Mouse (Mus musculus) hindbrain, embryonic 16.5 days (tissue): ENCODE data around the gene Pdcd4. TPM values are rescaled to one million over a fixed set of nuclear protein-coding genes. Genes with fewer than 3 reads are reported as not detected.

Source experiments
- ATAC-seq: fragments of 200-750 bp; cut with Nextera tagmentation; 2 replicates; pipeline ENCODE4 v1.8.0; 2017; ENCODE audit warnings: moderate TSS enrichment, moderate library complexity
- H3K27ac ChIP-seq: fragments of 300-500 bp; sonication (generic); 2 replicates; pipeline ENCODE4 v1.5.1; 2014; ENCODE audit warnings: low read depth, mild to moderate bottlenecking, control low read depth, low read length, moderate library complexity
- H3K27me3 ChIP-seq: fragments of 300-500 bp; sonication (generic); replicated peaks from 2 replicates; pipeline ENCODE4 v1.6.1; 2014; ENCODE audit warnings: low read length; ENCODE audit not compliant: control insufficient read depth, insufficient read depth
- H3K36me3 ChIP-seq: fragments of 300-500 bp; sonication (generic); 2 replicates; pipeline ENCODE4 v1.6.1; 2014; ENCODE audit warnings: mild to moderate bottlenecking, low read length, moderate library complexity, mixed read lengths; ENCODE audit not compliant: control insufficient read depth, insufficient read depth
- H3K4me1 ChIP-seq: fragments of 300-500 bp; sonication (generic); 2 replicates; pipeline ENCODE4 v1.6.1; 2014; ENCODE audit warnings: low read depth, low read length; ENCODE audit not compliant: control insufficient read depth, insufficient read depth
- H3K4me2 ChIP-seq: fragments of 300-500 bp; sonication (generic); 2 replicates; pipeline ENCODE4 v1.6.1; 2014; ENCODE audit warnings: mild to moderate bottlenecking, low read length, control low read depth, moderate library complexity
- H3K4me3 ChIP-seq: fragments of 300-500 bp; sonication (generic); 2 replicates; pipeline ENCODE4 v1.5.1; 2014; ENCODE audit warnings: mild to moderate bottlenecking, low read length, control low read depth, moderate library complexity
- H3K9ac ChIP-seq: fragments of 300-500 bp; sonication (generic); 2 replicates; pipeline ENCODE4 v1.6.1; 2014; ENCODE audit warnings: low read depth, mild to moderate bottlenecking, control low read depth, low read length, moderate library complexity
- H3K9me3 ChIP-seq: fragments of 300-500 bp; sonication (generic); 2 replicates; pipeline ENCODE4 v1.6.1; 2014; ENCODE audit warnings: mild to moderate bottlenecking, low read length, moderate library complexity; ENCODE audit not compliant: control insufficient read depth
- WGBS: fragments of 180-500 bp; shearing (Covaris S2); extraction: QIAGEN DNeasy Blood & Tissue Kit; methylation state at CpG from one replicate; pipeline ENCODE4 v1.1.7; 2014; 5-methylcytosine and 5-hydroxymethylcytosine counted together
- polyA plus RNA-seq: library from polyadenylated mRNA; unstranded; fragments of >200 nt; fragmentation: Nextera tagmentation; extraction: Ambion mirVana; gene quantifications from 2 replicates; pipeline ENCODE4 v1.2.1, GENCODE M21; 2015

The Pdcd4 gene
- polyA plus RNA-seq: 54.8 and 63.2 TPM in 2 replicates

DNA sequence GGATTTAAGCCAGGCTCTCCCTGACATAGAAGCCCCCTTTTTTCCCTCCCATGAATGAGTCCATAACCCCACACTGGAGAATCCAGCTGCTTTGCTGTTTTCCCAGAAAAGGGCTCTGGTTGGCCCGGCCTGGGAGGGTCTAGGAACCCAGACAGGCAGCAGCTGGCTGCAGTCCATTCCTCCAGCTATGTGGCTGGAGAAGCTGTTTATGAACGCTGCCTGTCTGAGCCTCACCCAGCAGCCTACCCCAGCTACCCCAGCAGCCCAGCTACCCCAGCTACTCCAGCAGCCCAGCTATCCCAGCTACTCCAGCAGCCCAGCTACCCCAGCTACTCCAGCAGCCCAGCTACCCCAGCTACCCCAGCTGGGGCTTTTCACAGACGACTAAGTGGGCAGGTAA lies at the start of gene Pdcd4:
TSS of gene Pdcd4 (plus strand) at position 171 of the 400 bp plus-strand sequence.
- H3K4me3 ChIP-seq: no peak within 1 kb of the TSS
- H3K9ac ChIP-seq: no peak within 1 kb of the TSS
- no peak within 1 kb of the TSS for H3K27ac ChIP-seq
- H3K9me3 ChIP-seq: no peaks in the 10 kb centered on the region
- no peaks in the 10 kb centered on the region for H3K27me3 ChIP-seq
- no peak for ATAC-seq
- no peaks in the 10 kb centered on the region for H3K4me1 ChIP-seq
- no peaks in the 10 kb centered on the region for H3K36me3 ChIP-seq
- H3K4me2 ChIP-seq: no peak within 1 kb of the TSS
- 57% methylated on average over 3 of the region's 3 CpGs for WGBS

DNA sequence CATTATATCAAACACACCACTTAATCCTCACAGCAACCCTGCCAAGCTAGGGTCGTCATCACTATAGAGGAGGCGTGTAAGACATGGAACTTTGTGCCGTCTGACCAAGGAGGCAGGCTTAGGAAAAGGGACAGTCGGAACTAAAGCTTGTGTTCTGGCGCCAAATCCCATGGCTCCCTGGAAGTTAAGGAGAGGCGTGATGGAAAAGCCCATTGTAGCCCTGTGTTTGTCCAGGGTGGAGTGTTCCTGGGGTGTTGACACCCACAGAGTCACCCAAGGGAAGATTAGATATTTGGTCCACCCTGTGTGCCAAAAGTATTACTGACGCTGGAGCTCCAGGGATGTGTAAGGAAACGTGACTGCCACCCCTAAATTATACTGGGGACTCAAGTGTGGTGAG lies 48.1 kb upstream of the Pdcd4 start:
- H3K27ac ChIP-seq: no peak overlapping the region
- H3K4me2 ChIP-seq: no peak overlapping the region
- no peaks in the 10 kb centered on the region for H3K4me1 ChIP-seq
- WGBS: 94% methylated on average over 8 of the region's 8 CpGs
- H3K4me3 ChIP-seq: no peak overlapping the region
- no peak overlapping the region for H3K9ac ChIP-seq
- H3K27me3 ChIP-seq: no peaks in the 10 kb centered on the region
- H3K9me3 ChIP-seq: no peaks in the 10 kb centered on the region
- H3K36me3 ChIP-seq: no peaks in the 10 kb centered on the region
- no peak for ATAC-seq

GRCm38 (mm10) chr19:53848272-53848995 lies 43.6 kb upstream of the Pdcd4 start:
- no peak overlapping the region for H3K4me2 ChIP-seq
- 84% methylated on average over 10 of the region's 10 CpGs for WGBS
- no peaks in the 10 kb centered on the region for H3K9me3 ChIP-seq
- no peak overlapping the region for H3K9ac ChIP-seq
- H3K27ac ChIP-seq: no peak overlapping the region
- H3K4me3 ChIP-seq: no peak overlapping the region
- H3K4me1 ChIP-seq: peaks cover 23% of the 10 kb centered on the region
- no peaks in the 10 kb centered on the region for H3K27me3 ChIP-seq
- no peak for ATAC-seq
- H3K36me3 ChIP-seq: no peaks in the 10 kb centered on the region

DNA sequence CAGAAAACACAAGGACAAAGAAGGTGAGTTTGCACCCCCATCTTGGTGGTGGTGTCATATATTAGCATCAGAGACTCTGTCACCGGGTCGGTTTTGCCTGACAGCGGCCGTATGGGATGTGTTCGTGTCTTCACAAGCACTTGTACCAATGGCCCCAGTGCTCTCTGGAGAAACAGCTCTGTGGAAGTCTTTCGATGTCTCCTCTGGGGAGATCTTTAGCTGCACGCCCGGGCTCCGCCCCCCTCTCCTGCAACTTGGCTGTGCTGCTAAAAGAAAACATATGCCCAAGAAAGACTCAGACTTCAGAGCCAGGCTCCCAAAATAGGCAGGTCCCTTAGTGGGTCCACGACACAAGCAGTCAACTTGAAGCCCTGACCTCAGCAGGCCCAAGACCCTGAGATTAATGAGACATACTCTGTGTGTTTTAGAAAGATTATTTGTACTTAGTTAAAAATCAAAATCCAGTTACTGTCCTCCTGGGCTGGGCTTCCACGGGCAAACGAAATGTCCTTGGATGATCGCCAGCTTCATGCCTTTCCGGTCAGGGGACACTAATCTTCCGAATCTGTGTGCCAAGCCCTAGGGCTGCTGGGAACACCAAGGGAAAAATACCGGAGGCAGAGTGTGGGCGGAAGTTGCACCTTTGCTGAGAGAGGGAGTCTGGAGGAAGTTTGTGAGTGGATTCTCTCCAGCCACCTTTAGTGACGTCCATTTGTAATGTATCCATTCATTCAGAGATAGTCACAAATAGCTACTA lies 41.7 kb upstream of the Pdcd4 start:
- no peaks in the 10 kb centered on the region for H3K36me3 ChIP-seq
- H3K9ac ChIP-seq: no peak overlapping the region
- no peaks in the 10 kb centered on the region for H3K27me3 ChIP-seq
- WGBS: 52% methylated on average over 18 of the region's 18 CpGs
- H3K27ac ChIP-seq: 0 out of 2 replicates have a peak overlapping the region, but pooled peaks have one; percentile 40
- peaks cover 24% of the 10 kb centered on the region for H3K4me1 ChIP-seq
- no peak for ATAC-seq
- H3K4me2 ChIP-seq: no peak overlapping the region
- no peak overlapping the region for H3K4me3 ChIP-seq
- no peaks in the 10 kb centered on the region for H3K9me3 ChIP-seq

DNA sequence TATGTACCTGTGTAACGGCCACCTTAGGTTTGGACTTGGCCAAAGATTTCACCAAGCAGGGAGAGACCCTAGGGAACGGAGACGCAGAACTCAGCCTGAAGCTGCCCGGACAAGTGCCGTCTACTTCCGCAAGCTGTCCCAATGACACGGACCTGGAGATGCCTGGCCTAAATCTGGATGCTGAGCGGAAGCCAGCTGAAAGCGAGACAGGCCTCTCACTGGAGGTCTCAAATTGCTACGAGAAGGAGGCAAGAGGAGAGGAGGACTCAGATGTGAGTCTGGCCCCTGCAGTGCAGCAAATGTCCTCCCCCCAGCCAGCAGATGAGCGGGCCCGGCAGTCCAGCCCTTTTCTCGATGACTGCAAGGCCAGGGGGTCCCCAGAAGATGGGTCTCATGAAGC lies 40.7 kb upstream of the Pdcd4 start:
- Histone ChIP-seq H3K4me3 (no peak overlapping the region), H3K9me3 (no peaks in the 10 kb centered on the region), H3K4me1 (peaks cover 24% of the 10 kb centered on the region), H3K27me3 (no peaks in the 10 kb centered on the region), H3K36me3 (no peaks in the 10 kb centered on the region), H3K9ac (no peak overlapping the region), H3K27ac (peak overlapping the region; percentile 63), H3K4me2 (no peak overlapping the region)
- 73% methylated on average over 13 of the region's 13 CpGs for WGBS
- ATAC-seq: no peak

- Histone ChIP-seq H3K27me3 (no peaks in the 10 kb centered on the region), H3K4me1 (peaks cover 24% of the 10 kb centered on the region), H3K27ac (peak overlapping the region; percentile 77), H3K9me3 (no peaks in the 10 kb centered on the region), H3K9ac (no peak overlapping the region), H3K4me3 (no peak overlapping the region), H3K4me2 (peak overlapping the region; percentile 41; the same call in 1 of the 2 replicates), H3K36me3 (no peaks in the 10 kb centered on the region)
- WGBS: 67% methylated on average over 14 of the region's 14 CpGs
- ATAC-seq: peak; percentile 46
These were observed 40.0 kb upstream of the Pdcd4 start for GRCm38 (mm10) chr19:53851826-53852698.

GRCm38 (mm10) chr19:53852699-53853451 lies 39.2 kb upstream of the Pdcd4 start:
- no peak overlapping the region for H3K9ac ChIP-seq
- no peaks in the 10 kb centered on the region for H3K36me3 ChIP-seq
- ATAC-seq: peak; percentile 91
- WGBS: 20% methylated on average over 15 of the region's 15 CpGs
- no peaks in the 10 kb centered on the region for H3K9me3 ChIP-seq
- H3K27me3 ChIP-seq: no peaks in the 10 kb centered on the region
- peak overlapping the region; percentile 41 for H3K4me2 ChIP-seq
- peak overlapping the region; percentile 77 for H3K27ac ChIP-seq
- H3K4me3 ChIP-seq: no peak overlapping the region
- H3K4me1 ChIP-seq: peaks cover 24% of the 10 kb centered on the region

DNA sequence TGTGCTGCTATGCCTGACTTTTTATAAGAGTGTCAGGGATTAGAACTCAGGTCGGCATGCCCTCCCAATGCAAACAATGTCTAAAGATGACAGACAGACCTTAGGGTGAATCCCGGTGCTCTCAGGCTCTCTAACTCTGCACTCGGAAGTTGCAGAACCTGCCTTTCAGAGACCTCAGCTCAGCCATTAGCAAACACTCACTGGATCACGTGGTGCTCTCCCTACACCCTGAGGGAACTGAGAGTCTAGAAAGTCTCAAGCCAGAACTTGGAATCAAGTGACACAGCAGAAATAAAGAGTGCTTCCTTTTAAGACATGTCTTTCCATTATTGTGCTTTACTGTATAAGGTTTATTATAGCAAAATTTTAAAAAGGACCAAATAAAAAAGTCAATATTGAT lies 37.1 kb upstream of the Pdcd4 start:
- 75% methylated on average over 4 of the region's 4 CpGs for WGBS
- peaks cover 24% of the 10 kb centered on the region for H3K4me1 ChIP-seq

More for the DNA sequence above, 37.1 kb upstream of the Pdcd4 start:
- no peaks in the 10 kb centered on the region for H3K27me3 ChIP-seq
- no peak for ATAC-seq
- H3K27ac ChIP-seq: no peak overlapping the region
- no peak overlapping the region for H3K4me3 ChIP-seq
- H3K9me3 ChIP-seq: no peaks in the 10 kb centered on the region
- H3K36me3 ChIP-seq: no peaks in the 10 kb centered on the region
- H3K4me2 ChIP-seq: no peak overlapping the region
- H3K9ac ChIP-seq: no peak overlapping the region
